Mouse (Mus musculus) embryonic facial prominence, embryonic 12.5 days (tissue): ENCODE measurements at regions not wholly inside any gene's neighbourhood (a gene's known extent, or its start where the extent isn't known, plus 50 kb on each side); places are given as distances from the start of the nearest gene placed in this dataset.

ENCODE experiments used
- ATAC-seq: fragments of 200-750 bp; cut with Nextera tagmentation; 2 replicates; pipeline ENCODE4 v1.8.0; 2017; ENCODE audit not compliant: insufficient number of reproducible peaks, insufficient read depth, low FRiP score, low TSS enrichment
- H3K27ac ChIP-seq: fragments of 300-500 bp; sonication (generic); 2 replicates; pipeline ENCODE4 v1.5.1; 2016; ENCODE audit warnings: mild to moderate bottlenecking
- H3K27me3 ChIP-seq: fragments of 300-500 bp; sonication (generic); 2 replicates; pipeline ENCODE4 v1.6.1; 2016; ENCODE audit warnings: mild to moderate bottlenecking, moderate library complexity
- H3K36me3 ChIP-seq: fragments of 300-500 bp; sonication (generic); 2 replicates; pipeline ENCODE4 v1.6.1; 2016; ENCODE audit warnings: mild to moderate bottlenecking
- H3K4me1 ChIP-seq: fragments of 300-500 bp; sonication (generic); 2 replicates; pipeline ENCODE4 v1.6.1; 2016
- H3K4me2 ChIP-seq: fragments of 300-500 bp; sonication (generic); replicated peaks from 2 replicates; pipeline ENCODE4 v1.6.1; 2016; ENCODE audit warnings: mild to moderate bottlenecking, moderate library complexity
- H3K4me3 ChIP-seq: fragments of 300-500 bp; sonication (generic); 2 replicates; pipeline ENCODE4 v1.5.1; 2016; ENCODE audit warnings: mild to moderate bottlenecking
- H3K9ac ChIP-seq: fragments of 300-500 bp; sonication (generic); 2 replicates; pipeline ENCODE4 v1.6.1; 2016; ENCODE audit warnings: mild to moderate bottlenecking, moderate library complexity
- H3K9me3 ChIP-seq: fragments of 300-500 bp; sonication (generic); 2 replicates; pipeline ENCODE4 v1.6.1; 2016; ENCODE audit warnings: mild to moderate bottlenecking, moderate library complexity
- WGBS: fragments of 180-500 bp; shearing (Covaris S2); methylation state at CpG from one replicate; pipeline ENCODE4 v1.1.7; 2016; 5-methylcytosine and 5-hydroxymethylcytosine counted together

DNA sequence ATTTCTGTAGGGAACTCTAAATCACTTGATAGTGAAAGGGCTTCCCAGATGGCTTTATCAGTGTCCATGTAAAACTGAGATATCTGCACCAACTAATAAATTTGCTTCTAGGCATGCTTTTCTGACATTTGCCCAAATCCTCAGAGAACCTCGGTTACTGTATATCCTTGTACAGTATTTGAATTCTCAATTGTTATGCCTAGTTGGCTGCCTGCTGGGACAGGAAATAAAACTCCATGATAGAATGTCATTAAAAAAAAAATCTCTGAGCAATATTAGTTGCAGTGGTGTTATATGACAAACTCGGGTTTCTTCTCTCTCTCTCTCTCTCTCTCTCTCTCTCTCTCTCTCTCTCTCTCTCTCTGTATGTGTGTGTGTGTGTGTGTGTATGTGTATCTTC, 162.2 kb upstream of the Kiz start:
- H3K27me3 ChIP-seq = no peaks in the 10 kb centered on the region
- no peak overlapping the region for H3K4me3 ChIP-seq
- H3K9me3 ChIP-seq = no peaks in the 10 kb centered on the region
- H3K9ac ChIP-seq = no peak overlapping the region
- no peak for ATAC-seq
- WGBS = 38% methylated on average over 2 of the region's 2 CpGs
- peaks cover 7% of the 10 kb centered on the region for H3K4me1 ChIP-seq
- H3K27ac ChIP-seq = no peak overlapping the region
- no peak overlapping the region for H3K4me2 ChIP-seq
- H3K36me3 ChIP-seq = no peaks in the 10 kb centered on the region

DNA sequence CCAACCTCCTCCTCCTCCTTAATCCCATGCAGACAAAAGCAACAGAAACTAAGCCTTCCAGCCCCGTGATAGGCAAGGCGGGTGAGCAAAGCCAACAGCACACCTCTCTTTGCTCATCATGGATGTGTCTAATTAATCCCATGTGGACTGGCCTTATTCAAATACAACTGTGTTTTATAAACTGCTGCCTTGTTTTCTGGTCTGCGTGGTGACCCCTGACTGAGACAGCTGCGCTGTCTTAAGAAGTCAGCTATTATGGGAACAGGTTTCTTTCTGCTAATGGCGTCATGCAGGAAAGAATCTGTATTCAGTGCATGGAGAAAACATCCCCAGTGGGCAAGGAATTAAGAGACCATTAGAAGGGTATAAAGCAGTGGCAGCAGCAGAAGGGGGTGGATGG, 161.6 kb upstream of the Kiz start:
- Histone ChIP-seq H3K27me3 (no peaks in the 10 kb centered on the region), H3K36me3 (no peaks in the 10 kb centered on the region), H3K9me3 (no peaks in the 10 kb centered on the region), H3K4me3 (no peak overlapping the region), H3K4me2 (no peak overlapping the region), H3K9ac (no peak overlapping the region), H3K4me1 (peaks cover 7% of the 10 kb centered on the region), H3K27ac (no peak overlapping the region)
- ATAC-seq = 0 out of 2 replicates have a peak, but pooled peaks have one; percentile 18
- 12% methylated on average over 5 of the region's 5 CpGs for whole genome bisulfite sequencing

DNA sequence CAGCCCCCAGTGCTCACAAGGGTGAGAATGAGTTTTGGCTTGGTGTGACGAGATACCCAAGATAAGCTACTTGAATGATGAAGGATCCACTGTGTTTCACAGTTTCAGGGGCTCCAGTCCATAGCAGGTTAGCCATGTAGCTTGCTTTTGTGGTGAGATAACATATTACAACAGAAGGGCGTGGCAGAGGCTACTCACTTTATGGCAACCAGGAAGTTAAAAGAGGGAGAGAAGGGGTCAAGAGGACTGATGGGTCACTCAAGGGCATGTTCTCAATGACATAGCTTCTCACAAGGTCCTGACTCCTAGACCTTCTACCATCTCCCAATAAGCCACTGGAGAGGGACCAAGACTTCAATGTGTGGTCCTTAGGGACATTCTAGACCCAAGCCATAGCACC, 159.4 kb upstream of the Kiz start:
- Histone ChIP-seq H3K4me3 (no peak overlapping the region), H3K4me1 (peaks cover 7% of the 10 kb centered on the region), H3K9me3 (no peaks in the 10 kb centered on the region), H3K27ac (no peak overlapping the region), H3K4me2 (no peak overlapping the region), H3K27me3 (no peaks in the 10 kb centered on the region), H3K9ac (no peak overlapping the region), H3K36me3 (no peaks in the 10 kb centered on the region)
- no peak for ATAC-seq
- 77% methylated on average over 2 of the region's 2 CpGs for WGBS

DNA sequence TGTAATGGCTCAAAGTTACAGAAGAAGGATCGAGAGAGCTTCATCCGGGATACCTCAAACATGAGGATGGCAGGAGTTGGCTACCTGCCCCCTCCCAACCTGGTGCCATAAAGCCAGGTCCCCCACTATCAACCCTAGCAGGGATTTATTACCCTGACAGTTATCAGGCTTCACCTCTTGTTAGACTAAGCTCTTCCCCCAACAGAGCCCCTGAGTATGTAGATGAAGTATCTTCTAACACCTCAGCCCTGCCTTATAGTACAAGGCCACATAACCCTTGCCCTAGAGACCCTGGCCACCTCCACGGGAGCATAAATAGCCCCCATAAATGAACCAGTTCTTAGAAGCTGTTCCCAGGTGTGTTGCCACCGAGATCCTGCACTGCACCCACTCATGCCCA, 158.9 kb upstream of the Kiz start:
- Histone ChIP-seq H3K4me1 (peaks cover 7% of the 10 kb centered on the region), H3K4me2 (no peak overlapping the region), H3K27ac (no peak overlapping the region), H3K27me3 (no peaks in the 10 kb centered on the region), H3K36me3 (no peaks in the 10 kb centered on the region), H3K9me3 (no peaks in the 10 kb centered on the region), H3K9ac (no peak overlapping the region), H3K4me3 (no peak overlapping the region)
- 91% methylated on average over 4 of the region's 4 CpGs for WGBS
- no peak for ATAC-seq

DNA sequence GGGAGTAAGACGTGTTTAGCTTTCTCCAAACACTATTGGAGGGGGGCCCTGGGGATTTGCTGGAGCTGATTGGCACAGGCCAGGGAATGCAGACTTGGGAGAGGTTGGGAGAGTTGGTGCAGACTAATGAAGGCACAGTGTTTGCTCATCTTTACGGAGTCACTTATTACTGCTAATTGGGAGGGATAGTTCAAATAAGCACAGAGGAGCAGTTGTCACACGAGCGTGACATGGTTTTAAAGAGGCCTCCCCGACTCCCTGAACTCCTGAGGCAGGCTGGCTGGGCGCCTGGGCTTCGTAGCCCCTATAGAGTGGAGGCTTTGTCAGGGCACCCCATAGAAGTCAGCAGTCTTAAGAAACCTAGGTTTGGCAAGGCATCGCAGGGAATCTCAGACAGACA, 145.0 kb upstream of the Kiz start:
- Histone ChIP-seq H3K9ac (no peak overlapping the region), H3K9me3 (no peaks in the 10 kb centered on the region), H3K4me2 (no peak overlapping the region), H3K4me3 (no peak overlapping the region), H3K4me1 (no peaks in the 10 kb centered on the region), H3K27ac (no peak overlapping the region), H3K36me3 (no peaks in the 10 kb centered on the region), H3K27me3 (no peaks in the 10 kb centered on the region)
- 71% methylated on average over 8 of the region's 8 CpGs for WGBS
- no peak for ATAC-seq

DNA sequence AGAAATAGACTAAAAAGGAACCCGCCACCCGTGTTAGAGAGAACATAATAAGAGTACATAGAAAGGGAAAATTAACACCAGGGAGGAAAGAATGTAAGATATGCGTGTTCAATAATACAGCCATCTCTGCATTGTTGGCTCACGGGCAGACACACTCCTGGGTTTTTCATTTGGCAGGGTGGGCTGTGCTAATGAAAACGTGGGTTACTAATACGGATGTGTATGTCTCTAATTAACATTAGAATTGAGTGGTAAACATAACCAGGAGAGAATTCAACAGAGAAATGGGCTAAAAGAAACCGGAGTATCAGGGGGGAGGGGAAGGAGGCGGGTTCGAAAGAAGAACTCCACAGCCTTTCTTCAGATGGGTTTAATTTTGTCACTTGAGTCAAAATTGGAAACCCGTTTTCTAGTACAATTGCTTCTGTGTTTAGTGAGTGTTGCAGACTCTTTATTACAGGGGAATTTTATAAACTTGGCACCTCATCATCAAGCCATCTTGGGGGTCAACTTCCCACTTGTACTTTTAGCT, 134.4 kb upstream of the Kiz start:
- no peak overlapping the region for H3K9ac ChIP-seq
- peaks cover 16% of the 10 kb centered on the region; the same call in 1 of the 2 replicates for H3K4me1 ChIP-seq
- no peak overlapping the region for H3K4me3 ChIP-seq
- H3K36me3 ChIP-seq = no peaks in the 10 kb centered on the region
- H3K27me3 ChIP-seq = no peaks in the 10 kb centered on the region
- H3K27ac ChIP-seq = no peak overlapping the region
- H3K9me3 ChIP-seq = no peaks in the 10 kb centered on the region
- peak overlapping the region; percentile 30 for H3K4me2 ChIP-seq
- 12% methylated on average over 10 of the region's 10 CpGs for WGBS
- no peak for ATAC-seq

DNA sequence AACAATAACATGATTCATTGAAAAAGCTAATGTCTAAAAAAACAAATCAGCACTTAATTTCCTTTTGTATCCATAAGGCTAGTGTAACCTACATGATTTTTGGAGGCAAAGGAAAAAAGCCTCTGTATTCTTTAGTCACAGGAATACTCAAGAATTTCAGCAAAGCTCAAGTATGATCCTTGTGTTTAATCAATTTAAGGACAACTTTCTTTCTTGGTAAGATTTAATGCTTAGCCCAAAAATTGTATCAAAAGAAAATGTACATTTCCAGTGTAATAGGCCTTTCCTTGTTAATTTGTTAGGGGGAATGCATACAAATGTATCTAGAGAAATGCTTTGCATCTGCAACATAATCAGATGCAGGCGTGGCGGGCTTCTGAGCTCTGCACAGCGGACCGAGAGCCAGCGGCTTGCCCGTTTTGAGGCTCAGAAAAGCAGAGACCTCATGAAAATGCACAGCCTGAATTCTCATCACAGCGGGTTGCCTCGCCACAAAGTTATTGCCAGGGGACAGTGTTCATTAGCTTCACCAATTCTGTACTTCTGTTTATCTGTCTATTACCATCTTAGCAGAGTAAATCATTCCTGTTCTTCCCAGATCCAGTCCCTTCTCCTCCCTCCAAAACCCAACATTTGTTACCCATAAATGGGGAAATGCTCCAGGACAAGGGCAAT, 133.2 kb upstream of the Kiz start:
- ATAC-seq = no peak
- Histone ChIP-seq H3K27me3 (no peaks in the 10 kb centered on the region), H3K27ac (no peak overlapping the region), H3K4me1 (peaks cover 16% of the 10 kb centered on the region; the same call in 1 of the 2 replicates), H3K36me3 (no peaks in the 10 kb centered on the region), H3K9me3 (no peaks in the 10 kb centered on the region), H3K4me2 (no peak overlapping the region), H3K4me3 (no peak overlapping the region), H3K9ac (no peak overlapping the region)
- WGBS = 15% methylated on average over 8 of the region's 8 CpGs

DNA sequence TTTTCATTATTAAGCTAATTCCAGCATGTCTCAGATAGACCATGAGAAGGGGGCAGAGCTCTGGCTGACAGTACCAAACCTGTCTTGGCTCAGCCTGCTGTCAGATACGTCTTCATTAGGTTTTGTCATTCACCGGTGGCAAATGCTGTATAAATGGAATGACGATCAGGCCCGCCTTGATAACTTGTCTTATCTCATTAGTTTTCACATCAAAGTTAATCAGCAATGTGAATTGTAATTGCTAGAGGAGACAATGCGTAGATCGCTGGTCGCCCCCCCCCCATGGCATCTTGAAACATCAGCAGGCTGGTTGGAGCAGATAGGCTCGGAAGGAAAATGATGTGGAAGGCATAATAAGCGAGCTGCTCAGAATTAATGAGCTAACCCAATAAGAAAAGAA, 132.5 kb upstream of the Kiz start:
- Histone ChIP-seq H3K9ac (no peak overlapping the region), H3K4me2 (no peak overlapping the region), H3K9me3 (no peaks in the 10 kb centered on the region), H3K27me3 (no peaks in the 10 kb centered on the region), H3K4me3 (no peak overlapping the region), H3K36me3 (no peaks in the 10 kb centered on the region), H3K27ac (no peak overlapping the region), H3K4me1 (peaks cover 16% of the 10 kb centered on the region; the same call in 1 of the 2 replicates)
- WGBS = 54% methylated on average over 9 of the region's 9 CpGs
- ATAC-seq = no peak

DNA sequence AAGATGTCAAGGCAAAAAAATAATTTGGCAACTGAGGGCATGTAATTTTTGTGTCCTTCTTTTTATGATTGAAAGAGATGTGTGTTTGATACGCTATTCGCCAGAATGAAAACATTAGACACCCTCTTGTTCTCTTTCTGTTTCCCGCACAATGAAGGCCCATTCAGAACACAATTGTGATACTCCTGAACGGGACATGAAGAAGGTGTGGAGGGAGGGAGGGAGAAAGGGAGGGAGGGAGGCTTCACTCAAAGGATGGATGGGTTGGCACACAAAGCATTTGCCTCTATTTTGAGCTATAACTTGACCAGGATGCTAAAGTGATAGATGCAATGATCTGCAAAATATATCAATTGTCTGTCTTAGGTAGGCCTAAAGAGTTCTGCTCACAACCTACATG, 132.0 kb upstream of the Kiz start:
- no peaks in the 10 kb centered on the region for H3K27me3 ChIP-seq

DNA sequence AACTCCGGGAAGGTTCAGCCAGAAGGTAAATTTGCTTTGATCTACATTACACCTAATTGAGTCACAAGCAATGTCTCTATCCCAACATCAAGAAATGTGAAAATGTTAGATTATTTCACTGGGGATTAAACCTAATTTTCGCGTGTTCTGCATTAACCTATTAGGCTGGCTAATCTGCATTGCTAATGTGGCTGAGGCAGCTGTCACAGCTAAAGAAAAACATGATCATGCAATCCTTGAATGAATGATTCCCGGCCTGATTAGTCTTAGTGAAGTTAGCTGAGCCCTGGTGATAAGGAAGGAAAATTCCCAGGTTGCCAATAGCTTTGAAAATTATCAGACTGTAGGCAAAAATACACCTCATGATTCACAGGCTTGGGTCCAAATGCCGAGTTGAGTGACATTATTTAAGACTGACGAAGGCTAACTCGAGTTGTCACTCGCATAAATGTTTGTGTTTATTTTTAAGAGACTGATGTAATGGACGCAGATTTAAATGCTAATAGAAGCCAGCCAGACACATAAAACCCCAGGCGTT, 131.5 kb upstream of the Kiz start:
- H3K9me3 ChIP-seq = no peaks in the 10 kb centered on the region
- H3K9ac ChIP-seq = no peak overlapping the region
- H3K36me3 ChIP-seq = no peaks in the 10 kb centered on the region
- H3K4me3 ChIP-seq = no peak overlapping the region
- H3K4me1 ChIP-seq = peaks cover 16% of the 10 kb centered on the region; the same call in 1 of the 2 replicates
- no peak overlapping the region for H3K27ac ChIP-seq
- 53% methylated on average over 10 of the region's 10 CpGs for WGBS
- no peaks in the 10 kb centered on the region for H3K27me3 ChIP-seq
- H3K4me2 ChIP-seq = no peak overlapping the region
- ATAC-seq = no peak

More for the DNA sequence above, 132.0 kb upstream of the Kiz start:
- no peaks in the 10 kb centered on the region for H3K36me3 ChIP-seq
- H3K27ac ChIP-seq = no peak overlapping the region
- no peak overlapping the region for H3K4me2 ChIP-seq
- H3K9me3 ChIP-seq = no peaks in the 10 kb centered on the region
- ATAC-seq = no peak
- H3K4me3 ChIP-seq = no peak overlapping the region
- H3K4me1 ChIP-seq = peaks cover 16% of the 10 kb centered on the region; the same call in 1 of the 2 replicates
- WGBS = 66% methylated on average over 4 of the region's 4 CpGs
- no peak overlapping the region for H3K9ac ChIP-seq

DNA sequence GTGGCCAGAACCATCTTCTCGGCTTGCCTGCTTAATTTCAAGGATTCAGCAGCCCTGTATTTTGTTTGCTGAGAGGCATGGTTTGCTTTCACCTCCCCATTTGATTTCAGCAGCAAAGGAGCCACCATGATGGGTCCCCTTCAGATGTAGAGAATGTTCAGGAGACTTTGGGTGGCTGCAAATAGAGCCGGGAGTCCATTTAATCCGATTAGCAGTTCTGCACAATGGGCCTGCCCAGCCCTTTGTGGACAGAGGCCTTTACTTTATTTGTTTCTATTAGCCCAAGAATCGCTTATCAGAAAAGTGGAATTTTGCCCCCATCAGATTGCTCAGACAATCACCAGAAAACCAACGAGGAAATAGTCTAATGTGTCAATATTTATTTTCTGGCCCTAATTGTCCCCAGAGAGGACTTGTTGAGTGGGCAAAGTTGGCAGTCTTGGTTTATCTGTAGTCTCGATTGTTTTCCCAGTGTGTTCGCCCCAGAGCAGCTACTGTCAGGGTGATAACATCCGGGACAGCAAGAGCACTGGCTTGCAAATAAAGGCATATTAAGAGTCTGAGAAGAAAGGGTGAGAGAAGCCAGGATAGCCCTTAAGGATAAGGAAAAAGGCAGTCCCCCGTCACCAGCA, 130.6 kb upstream of the Kiz start:
- no peaks in the 10 kb centered on the region for H3K36me3 ChIP-seq
- H3K9ac ChIP-seq = no peak overlapping the region
- H3K4me2 ChIP-seq = no peak overlapping the region
- H3K27ac ChIP-seq = no peak overlapping the region
- no peaks in the 10 kb centered on the region for H3K27me3 ChIP-seq
- peaks cover 16% of the 10 kb centered on the region; the same call in 1 of the 2 replicates for H3K4me1 ChIP-seq
- no peak overlapping the region for H3K4me3 ChIP-seq
- H3K9me3 ChIP-seq = no peaks in the 10 kb centered on the region
- WGBS = 50% methylated on average over 9 of the region's 9 CpGs
- ATAC-seq = no peak

DNA sequence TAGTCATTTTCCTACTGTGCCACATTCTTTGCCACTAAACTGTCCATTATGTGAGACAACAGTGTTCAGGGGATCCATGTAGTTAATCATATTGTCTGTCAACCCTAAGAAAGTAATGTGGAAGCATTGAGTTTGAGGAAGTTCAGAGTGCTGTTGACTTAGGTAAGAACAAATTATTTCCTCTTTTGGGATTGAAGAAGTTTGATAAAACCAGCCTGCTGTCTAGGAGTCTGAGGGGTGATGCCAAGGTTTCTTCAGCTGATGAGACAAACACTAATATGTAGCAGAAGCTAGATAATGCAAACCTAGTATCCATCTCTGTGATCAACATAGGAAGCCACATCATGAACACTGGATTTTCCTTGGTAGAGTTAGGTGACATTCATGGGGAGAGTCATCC, 127.0 kb upstream of the Kiz start:
- Histone ChIP-seq H3K27me3 (no peaks in the 10 kb centered on the region), H3K36me3 (no peaks in the 10 kb centered on the region), H3K27ac (no peak overlapping the region)

More for the DNA sequence above, 127.0 kb upstream of the Kiz start:
- no peak overlapping the region for H3K9ac ChIP-seq
- ATAC-seq = no peak
- no peaks in the 10 kb centered on the region for H3K4me1 ChIP-seq
- no peak overlapping the region for H3K4me2 ChIP-seq
- H3K4me3 ChIP-seq = no peak overlapping the region
- no peaks in the 10 kb centered on the region for H3K9me3 ChIP-seq
